Mouse (Mus musculus) cortical plate, adult 2 months (tissue): Measurements from ENCODE around the gene Erc2. TPM values are rescaled to one million over a fixed set of nuclear protein-coding genes. Genes with fewer than 3 reads are reported as not detected.

Experiments used
- H3K27ac ChIP-seq: fragments of 200-500 bp; 2 replicates; pipeline ENCODE4 v1.5.1; 2012; ENCODE audit warnings: low read length, control low read depth, inconsistent platforms; ENCODE audit not compliant: insufficient read depth
- H3K4me1 ChIP-seq: fragments of 200-500 bp; 2 replicates; pipeline ENCODE4 v1.6.1; 2011; ENCODE audit warnings: low read length; ENCODE audit not compliant: control insufficient read depth, insufficient read depth
- H3K4me3 ChIP-seq: fragments of 200-500 bp; 2 replicates; pipeline ENCODE4 v1.5.1; 2011; ENCODE audit warnings: mild to moderate bottlenecking, low read length, control low read depth; ENCODE audit not compliant: insufficient read depth
- CTCF ChIP-seq: fragments of 200-500 bp; IDR thresholded peaks from 2 replicates; pipeline ENCODE4 v1.5.1; 2011; ENCODE audit warnings: mild to moderate bottlenecking, control low read depth, low read length; ENCODE audit not compliant: insufficient read depth; ENCODE audit errors: extremely low read depth
- POLR2A ChIP-seq: fragments of 200-500 bp; IDR thresholded peaks from 2 replicates; pipeline ENCODE4 v1.6.1; 2011; ENCODE audit warnings: mild to moderate bottlenecking, low read length, control low read depth; ENCODE audit not compliant: insufficient read depth; ENCODE audit errors: extremely low read depth
- polyA plus RNA-seq: library from polyadenylated mRNA; depleted of rRNA; stranded (reverse); fragments of >200 nt; gene quantifications from 2 replicates; pipeline ENCODE4 v1.2.3, GENCODE M21; 2012; rRNA removed

Erc2 gene
- polyA plus RNA-seq, 1 experiment: 77.8 TPM

- Histone ChIP-seq H3K27ac (no peak overlapping the region), H3K4me1 (no peaks in the 10 kb centered on the region), H3K4me3 (no peak overlapping the region)
- TF ChIP-seq CTCF (no peak), POLR2A (no peak)
Observed at GRCm38 (mm10) chr14:28515331-28515730, 893.1 kb downstream of the Erc2 start.

- Histone ChIP-seq H3K4me1 (no peaks in the 10 kb centered on the region), H3K4me3 (no peak overlapping the region), H3K27ac (no peak overlapping the region)
- no peak for TF ChIP-seq CTCF
- TF ChIP-seq POLR2A: no peak
Observed at GRCm38 (mm10) chr14:28517631-28518560, 895.7 kb downstream of the Erc2 start.

GRCm38 (mm10) chr14:28521106-28521505 lies 898.9 kb downstream of the Erc2 start:
- no peak for TF ChIP-seq CTCF
- TF ChIP-seq POLR2A: no peak
- H3K4me1 ChIP-seq: no peaks in the 10 kb centered on the region

GRCm38 (mm10) chr14:28522611-28523010 lies 900.4 kb downstream of the Erc2 start:
- no peak for TF ChIP-seq POLR2A
- TF ChIP-seq CTCF: no peak
- Histone ChIP-seq H3K4me1 (no peaks in the 10 kb centered on the region), H3K4me3 (no peak overlapping the region), H3K27ac (no peak overlapping the region)

More at GRCm38 (mm10) chr14:28521106-28521505, 898.9 kb downstream of the Erc2 start:
- Histone ChIP-seq H3K4me3 (no peak overlapping the region), H3K27ac (no peak overlapping the region)

GRCm38 (mm10) chr14:28525566-28525965 lies 903.3 kb downstream of the Erc2 start:
- Histone ChIP-seq H3K27ac (no peak overlapping the region), H3K4me3 (no peak overlapping the region), H3K4me1 (no peaks in the 10 kb centered on the region)
- no peak for TF ChIP-seq CTCF

Other genes starting within 250 kb of the Erc2 start
- gene Fam208a, start 193.6 kb upstream of the Erc2 start, polyA plus RNA-seq: 27.3 and 27.7 TPM in 2 replicates
- 10.5 and 12.0 TPM in 2 replicates for gene Ccdc66, start 114.0 kb upstream of the Erc2 start, polyA plus RNA-seq